Mouse (Mus musculus) layer of hippocampus, postnatal 36 days (tissue): ENCODE results near the gene Zfp62. TPM values are rescaled to one million over a fixed set of nuclear protein-coding genes. Genes with fewer than 3 reads are reported as not detected.
"Not testable (repeated sequence)": the region's sequence is repeated elsewhere in the genome, so short reads cannot be mapped to it uniquely, and the experiment has no call there.

Experiments
- DNase-seq, 2 experiments: peaks; one replicate each; pipeline ENCODE4 v3.0.0; 2022
- total RNA-seq, 2 experiments: library from RNA; stranded (reverse); gene quantifications; 2 replicates each; pipeline ENCODE4 v1.2.3; 2021

Zfp62 gene
- total RNA-seq, result 10 to 100 TPM; 45.0 to 48.7 TPM

DNA sequence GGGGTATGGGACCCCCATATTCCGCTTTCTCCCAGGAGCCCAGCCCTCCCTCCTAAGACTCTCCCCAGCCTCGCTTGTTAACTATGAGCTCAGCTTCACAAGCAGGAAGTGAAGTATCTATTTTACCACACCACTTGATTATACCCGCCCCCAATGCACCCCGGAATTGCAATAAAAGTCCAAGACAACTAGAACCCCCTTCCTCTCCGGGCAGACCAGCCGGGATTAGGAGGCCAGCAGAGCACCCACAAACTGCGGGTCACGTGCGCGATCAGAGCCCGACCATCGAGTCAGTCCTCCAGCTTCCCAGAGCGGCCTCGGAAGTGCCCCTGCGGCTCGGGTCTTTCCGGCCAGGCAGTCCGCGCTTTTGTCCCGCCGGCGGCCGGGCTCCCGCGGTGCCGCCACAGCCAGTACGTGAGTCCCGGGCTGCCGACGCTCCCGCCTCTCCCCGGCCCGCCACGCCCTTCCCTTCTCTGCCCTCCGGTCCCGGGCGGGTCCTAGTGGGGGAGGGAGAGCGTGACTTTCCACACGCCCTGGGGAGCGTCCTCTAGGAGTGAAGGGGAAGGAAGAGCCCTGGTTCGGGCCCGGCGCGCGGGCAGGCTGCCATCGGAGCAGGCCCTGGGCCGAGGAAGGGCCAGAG lies at the start of gene Zfp62:
Gene Zfp62 (plus strand): TSS at position 164 of the 640 bp plus-strand sequence.
- peak; percentile 92 to 94 for DNase-seq

DNA sequence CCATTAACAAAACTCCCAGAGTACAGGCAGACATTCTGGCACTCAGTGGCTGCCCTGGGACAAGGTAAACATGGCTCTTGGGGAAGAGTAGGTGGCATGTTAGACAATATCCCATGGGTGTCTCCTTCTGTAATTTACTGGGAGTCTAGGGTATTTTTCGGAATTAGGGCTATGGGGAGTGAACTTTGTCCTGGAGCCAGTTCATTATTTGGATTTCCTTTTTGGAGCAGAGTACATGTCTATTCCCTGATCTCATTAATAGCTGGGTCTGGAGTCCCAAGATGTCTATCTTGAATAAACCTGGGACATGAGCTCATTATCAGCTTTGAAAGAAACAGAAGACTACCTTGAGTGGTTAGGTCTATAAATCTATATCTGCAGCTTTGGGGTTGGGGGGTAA lies 49.0 kb upstream of the Zfp62 start, which contains the start of gene Olfr1394:
Gene Olfr1394 (plus strand): TSS at position 301 of the 400 bp plus-strand sequence.
- DNase-seq, result no peak

DNA sequence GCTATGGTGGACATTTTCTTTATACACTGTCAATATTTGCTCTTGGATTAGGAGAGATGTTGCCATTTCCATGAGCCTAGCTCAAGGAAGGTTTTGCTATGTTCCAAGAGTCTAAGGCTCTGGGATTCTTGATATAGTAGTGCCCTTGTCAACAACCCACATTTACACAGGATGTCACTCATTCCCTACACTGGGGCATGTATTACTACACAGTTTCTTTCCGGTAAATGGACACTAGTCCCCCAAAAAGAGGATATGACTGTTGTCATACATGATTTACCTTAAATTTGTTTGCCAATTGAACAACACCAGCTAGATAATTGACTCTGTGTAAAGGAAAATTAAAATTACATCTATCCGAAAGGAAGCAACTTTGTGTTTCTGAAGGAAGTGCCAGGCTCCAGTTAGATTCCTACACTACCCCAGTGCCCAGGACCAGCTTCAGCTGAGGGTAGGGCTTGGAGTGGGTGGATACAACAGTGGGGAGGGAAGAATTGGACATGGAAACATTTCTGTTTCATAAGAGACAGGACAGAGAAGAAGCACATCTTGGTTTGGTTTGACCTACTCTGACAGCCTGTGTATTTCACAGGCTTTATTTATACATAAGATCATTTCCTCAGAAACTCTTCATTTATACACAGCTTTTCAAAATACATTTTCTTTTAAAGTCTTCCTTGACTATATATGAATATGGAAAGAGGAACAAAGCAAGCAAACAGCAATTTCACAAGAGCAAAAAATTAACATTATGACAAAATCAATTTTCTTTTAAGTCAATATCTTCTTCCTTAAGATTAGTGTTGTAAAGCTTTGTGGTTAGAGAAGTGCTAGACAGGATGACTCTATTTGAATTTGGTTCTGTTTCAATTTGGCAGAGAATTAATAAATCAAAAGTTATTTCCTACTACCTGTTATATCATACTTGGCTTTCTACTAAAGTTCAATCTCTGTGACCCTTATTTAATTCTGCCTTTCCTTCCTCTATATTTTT lies 46.0 kb upstream of the Zfp62 start:
- no peak for DNase-seq

DNA sequence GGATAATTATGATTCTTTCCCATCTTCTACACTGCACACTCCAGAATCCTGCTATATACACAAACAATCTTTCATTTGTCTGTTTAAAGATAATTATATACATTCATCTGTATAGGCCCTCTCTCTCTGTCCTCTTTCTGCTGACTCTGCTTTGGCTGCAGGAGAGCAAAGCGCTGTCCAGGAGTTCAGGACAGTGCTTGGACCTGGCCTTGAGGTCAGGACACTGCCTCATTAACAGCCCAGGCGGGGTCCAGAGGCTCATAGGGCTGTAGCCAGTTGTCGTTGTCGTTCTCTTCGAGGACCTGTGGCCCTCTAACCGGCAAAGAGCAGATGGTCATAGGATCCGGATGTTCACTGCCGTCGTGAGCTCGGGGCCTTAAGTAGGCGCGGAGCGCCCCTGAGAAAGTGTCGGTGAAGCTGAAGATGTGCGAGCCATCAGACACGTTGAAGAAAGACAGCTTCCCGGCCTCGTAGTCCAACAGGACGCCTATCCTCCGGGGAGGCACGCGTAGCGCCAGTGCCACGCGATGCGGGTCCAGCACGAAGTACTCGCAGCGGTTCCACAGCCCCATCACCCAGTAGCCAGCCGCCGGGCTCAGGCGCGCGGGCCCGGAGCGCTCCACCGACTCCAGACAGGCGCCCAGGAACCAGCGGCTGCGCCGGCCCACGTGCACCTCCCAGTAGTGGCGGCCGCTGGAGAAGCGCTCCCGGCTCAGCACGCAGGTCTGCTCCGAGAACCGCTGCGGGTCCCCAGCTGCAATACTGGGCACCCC lies 34.1 kb upstream of the Zfp62 start:
- DNase-seq, result peak in 1 of 2 experiments; percentile 7

DNA sequence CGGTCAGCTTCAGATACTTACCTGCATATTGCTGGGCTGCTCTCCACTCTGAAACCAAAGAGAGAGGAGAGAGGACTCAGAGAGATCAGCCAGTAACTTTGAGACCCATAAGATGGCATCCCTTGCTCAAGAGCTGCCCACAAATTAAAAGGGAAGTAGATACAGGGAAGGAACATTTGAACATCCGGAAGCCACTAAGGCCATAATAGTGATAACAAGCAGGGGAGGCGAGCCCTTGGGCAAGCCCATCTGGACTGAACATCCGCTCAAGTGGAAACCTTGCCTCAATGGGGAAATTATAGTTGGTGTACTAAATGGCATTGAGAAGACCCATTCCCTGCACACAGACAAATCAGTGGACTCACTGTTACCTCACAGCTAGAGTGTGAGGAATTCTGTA lies 32.5 kb upstream of the Zfp62 start:
- no peak for DNase-seq

DNA sequence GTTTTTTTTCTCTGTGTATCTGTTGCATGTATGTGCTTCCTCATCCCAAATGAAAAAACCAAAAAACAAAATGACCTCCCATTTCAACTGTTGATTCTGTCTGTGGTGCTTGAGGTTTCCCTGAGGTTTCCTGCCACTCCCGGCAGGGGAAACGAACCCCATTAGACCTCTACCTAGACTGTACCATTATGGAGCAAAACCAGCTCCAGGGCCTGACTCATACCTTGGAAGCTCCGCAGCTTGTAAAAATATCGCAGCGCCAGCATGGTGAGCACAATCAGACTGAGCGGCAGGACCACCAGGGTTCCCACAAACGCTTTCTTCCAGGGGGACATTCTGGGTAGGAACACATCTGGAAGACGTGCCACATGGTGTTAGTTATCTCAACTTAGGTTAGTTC lies 27.7 kb upstream of the Zfp62 start:
- DNase-seq, result no peak

DNA sequence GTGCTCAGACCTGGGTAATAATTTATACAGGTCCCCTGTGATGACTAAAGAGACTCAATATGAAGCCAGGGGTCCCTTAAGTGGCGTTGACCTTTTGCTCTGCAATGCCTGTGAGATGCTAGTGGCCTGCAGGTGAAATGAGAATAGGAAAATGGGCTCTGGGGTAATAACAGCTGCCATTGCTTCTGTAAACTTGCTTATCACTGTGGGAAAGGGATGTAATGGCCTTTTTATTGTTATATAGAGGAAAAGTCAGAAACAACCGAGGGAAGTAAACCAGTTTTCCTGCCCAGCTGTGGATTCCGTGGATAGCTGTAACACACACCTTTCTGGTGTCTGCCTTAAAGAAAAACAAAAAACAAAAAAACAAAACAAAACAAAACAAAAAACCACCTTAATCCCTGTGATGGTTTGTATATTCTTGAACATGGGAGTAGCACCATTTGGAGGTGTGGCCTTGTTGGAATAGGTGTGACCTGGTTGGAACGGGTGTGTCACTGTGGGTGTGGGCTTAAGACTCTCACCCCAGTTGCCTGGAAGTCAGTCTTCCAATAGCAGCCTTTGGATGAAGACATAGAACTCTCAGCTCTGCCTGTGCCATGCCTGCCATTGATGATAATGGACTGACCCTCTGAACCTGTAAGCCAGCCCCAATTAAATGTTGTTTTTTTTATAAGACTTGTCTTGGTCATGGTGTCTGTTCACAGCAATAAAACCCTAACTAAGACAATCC lies 26.9 kb upstream of the Zfp62 start:
- not testable (repeated sequence) for DNase-seq

DNA sequence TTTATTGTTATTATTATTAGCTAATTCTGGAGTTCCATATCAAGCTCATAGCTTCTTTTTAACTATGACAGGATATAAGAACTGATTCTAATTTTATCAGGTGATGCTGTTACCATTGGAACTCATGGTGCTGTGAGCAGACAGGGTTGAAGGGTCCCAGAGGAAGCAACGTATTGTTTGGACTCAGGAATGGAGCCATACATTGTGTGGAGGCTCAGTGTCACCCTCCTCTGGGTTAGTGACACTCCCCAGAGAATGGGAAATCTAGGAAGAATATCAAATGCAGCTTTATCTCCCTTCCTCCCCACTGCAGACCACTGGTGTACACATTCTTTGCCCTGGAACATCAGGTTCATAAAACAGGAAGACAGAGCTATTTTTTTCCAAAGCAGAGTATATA lies 19.9 kb upstream of the Zfp62 start:
- DNase-seq, result no peak

DNA sequence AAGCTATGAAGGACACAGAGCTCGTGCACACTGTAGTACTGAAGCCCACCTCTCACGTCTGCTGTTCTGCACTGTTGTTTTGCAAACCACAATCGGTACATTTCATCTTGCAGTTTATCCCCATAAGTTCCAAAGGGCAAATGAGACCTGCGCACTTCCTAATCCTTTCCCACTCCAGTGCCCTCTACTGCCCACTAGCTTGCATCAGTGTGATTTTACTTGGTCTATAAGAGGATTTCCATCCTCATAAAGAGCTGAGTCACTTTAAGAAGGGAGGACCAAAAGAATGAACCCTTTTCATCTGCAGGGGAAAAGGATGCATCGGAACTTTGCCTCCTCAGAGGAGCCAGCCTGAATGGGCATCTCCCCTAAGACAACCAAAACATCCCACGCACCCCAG lies 16.6 kb upstream of the Zfp62 start:
- DNase-seq, result no peak

DNA sequence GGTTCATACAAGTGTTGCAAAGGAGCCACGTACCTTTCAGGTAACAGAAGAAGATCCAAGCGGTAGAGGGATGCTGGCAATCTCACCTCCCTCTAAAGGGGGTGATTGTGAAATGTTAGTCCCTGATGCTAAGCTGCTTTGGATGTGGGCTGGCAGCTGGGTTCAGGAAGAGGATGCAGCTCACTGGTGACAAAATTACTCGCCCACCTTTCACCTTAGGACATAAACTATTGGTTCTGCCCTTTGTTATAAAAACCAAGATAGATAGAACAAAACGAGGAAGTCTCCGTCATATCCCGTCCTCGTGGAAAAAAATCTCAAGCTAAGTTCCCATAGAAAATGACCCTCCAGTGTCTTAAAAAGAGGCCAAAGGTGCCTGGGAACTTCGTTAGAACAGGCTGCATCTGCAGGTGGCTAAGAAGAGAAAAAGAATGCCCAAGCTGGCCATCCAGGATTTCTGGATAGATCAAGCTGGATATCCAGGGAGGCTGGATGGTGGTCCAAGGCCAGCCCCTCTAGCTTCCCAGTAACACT lies 16.1 kb upstream of the Zfp62 start, which contains the start of gene Btnl9:
Gene Btnl9 (minus strand): TSS at position 205 of the 534 bp plus-strand sequence.
- no peak for DNase-seq

DNA sequence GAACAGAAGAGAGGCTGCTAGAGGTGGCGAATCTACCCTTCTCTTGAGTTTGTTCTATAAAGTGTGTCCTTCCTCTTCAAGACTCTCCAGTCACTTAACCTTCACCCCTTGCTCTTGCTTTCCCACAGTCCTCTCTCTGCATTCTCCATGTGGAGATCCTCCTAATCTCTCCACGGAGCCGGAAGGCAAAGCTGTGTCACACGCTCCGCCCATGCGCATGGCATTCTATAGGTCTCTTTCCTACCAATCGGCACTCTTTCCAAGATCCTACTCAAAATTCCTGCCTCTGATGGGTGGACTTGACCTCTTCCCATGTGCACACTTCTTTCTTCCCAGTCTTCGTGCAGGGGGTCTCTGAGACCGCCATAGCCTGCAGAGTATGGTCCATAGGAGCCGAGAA lies 15.4 kb upstream of the Zfp62 start:
- no peak for DNase-seq

DNA sequence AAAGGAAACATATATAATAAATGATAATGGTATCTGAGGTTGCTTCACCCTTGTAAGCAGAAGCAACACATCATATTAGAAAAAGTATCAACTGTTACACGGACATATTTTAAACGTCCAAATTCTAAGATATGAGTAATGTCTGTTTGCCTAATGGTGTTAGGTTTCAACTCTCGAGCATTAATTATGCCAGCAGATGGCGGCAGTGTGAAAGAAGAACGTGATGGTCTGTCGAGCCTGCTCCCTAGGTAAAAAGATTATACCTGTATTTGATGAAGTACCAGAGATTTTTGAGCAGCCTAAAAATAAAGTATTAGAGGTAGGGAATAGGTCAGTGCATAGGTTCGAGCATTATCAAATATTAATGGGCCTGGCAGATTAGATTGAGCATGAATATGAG lies 13.4 kb upstream of the Zfp62 start:
- peak; percentile 6 to 46 for DNase-seq

DNA sequence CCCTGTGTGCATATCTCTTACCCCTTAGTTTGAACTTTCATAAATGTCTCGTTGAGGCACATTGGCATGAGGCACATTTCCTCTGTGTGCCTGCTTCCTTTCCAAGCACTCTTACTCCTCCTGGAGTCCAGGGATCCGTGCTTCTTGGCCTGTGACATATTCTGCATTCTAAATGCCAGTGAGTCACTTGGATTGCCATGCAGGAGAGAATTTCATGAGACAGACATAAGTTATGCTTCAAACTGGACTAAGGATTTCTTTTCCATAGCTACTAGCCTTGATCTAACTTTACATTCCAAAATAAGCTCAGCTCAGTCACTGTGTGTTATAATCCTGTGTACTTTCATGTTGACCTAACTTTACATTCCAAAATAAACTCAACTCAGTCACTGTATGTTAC lies 12.0 kb upstream of the Zfp62 start:
- DNase-seq, result no peak

DNA sequence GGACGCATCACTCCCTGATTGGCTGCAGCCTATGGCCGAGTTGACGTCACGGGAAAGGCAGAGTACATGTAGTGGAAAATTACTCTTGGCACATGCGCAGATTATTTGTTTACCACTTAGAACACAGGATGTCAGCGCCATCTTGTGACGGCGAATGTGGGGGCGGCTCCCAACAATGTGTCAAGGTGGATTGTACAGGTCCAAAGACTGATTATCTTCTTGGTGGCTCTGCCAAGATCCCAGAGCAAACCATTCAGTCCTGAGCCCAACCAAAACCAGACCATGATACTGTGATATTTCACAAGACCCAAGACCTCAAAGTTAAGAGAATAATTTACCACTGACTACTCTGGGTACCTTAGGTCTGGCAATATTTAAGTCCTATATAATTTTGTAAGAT lies 8.3 kb upstream of the Zfp62 start:
- DNase-seq, result not testable (repeated sequence)

DNA sequence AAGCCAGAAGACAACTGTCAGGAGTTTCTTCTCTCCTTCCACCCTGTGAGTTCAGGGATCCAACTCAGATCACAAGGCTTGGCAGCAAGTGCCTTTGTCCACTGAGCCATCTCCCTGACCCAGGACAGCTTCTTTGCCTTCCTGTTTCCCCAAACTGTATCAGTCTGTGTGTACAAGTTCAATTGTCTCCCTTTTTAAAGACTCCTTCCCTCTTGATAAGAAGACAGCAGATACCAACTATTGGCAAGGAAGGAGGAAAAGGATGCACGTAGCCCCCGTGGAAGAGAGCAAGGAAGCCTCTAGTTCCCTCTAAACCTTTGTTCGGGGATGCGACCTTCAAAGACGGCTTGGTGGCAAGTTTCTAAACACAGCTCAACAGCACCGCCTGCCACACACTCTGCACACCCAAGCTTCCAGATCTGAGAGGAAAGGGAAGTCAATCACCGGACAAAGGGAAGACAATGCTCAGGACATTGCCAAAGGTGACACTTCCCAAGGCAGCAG lies 7.2 kb upstream of the Zfp62 start:
- DNase-seq, result no peak

DNA sequence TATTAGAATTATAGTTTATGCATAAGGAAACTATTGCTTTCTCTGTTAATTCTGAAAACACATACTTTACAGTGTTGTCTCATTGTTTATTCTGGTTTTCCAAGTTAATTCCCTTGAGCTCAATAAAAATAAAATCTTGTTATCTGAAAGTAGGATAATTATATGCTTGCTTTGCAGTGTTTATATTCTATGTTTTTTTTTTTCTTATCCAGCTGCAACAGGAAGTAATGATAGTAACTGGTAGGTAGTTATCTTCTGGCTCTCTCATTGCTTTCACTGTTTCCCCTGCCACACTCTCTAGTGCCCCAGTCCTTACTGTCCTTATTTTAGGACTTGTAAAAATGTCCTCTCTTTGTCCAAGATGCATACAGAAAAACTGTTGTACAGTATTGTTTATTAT lies 2.4 kb upstream of the Zfp62 start:
- DNase-seq, result no peak

DNA sequence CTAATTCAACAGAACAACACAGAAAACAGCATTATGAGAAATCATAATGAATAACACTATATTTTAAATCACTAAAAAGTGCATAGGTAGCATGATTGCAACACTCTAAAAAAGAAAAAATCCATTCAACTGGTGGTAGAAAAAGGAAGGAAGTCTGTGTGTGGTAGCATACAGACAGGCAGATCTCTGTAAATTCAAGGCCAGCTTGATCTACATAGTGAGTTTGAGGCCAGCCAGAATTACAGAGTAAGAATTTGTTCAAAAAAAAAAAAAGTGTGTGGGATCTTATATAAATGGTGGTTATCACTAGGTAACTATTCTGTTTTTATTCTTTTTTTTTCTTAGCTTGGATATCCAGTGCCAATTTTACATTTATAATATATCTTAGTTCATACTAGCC lies 1.9 kb upstream of the Zfp62 start:
- no peak for DNase-seq

DNA sequence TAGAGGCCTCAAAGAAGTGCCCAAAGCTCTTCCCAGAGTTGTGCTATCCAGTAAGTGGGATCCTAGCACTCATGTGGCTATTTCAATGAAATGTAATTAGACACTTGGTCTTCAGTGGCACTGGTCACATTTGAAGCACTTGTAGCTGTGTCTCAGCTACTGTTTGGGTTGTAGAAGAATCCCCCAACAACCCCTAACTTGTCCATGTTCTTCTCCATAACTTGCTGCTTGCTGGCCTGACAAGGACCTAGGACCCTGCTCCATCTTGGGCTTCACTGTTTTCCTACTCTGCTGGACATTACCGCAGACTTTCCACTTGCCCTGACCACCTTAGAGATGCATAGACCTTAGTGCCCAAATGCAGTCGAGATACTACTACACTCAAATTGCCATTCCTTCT lies 1.0 kb upstream of the Zfp62 start:
- DNase-seq, result no peak

DNA sequence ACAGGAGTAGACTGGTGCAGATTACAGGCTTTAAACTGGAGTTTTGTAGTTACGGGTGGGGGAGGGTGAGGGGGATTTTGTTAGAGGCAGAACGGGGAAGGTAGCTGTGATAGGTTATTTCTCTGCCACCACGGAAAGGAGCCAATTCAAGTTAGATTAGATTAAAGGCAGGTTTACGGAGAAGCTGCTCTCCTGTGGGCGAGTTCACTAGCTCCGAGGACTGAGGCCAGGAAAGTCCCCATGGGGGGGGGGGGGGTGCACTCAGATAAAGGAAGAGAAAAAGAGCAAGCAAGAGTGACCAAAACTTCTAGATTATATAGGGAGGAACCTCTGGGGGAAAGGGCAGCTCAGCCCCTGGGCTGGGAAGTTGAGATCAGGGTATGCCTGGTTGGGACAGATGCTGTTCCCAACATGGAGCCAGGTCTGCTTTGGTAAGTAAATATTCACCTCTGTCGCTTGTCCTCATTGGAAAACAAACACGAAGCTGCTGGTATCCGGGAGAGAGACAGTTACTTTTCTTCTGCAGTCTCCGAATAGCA lies 500 bp upstream of the Zfp62 start:
- DNase-seq, result peak in 1 of 2 experiments; percentile 3

DNA sequence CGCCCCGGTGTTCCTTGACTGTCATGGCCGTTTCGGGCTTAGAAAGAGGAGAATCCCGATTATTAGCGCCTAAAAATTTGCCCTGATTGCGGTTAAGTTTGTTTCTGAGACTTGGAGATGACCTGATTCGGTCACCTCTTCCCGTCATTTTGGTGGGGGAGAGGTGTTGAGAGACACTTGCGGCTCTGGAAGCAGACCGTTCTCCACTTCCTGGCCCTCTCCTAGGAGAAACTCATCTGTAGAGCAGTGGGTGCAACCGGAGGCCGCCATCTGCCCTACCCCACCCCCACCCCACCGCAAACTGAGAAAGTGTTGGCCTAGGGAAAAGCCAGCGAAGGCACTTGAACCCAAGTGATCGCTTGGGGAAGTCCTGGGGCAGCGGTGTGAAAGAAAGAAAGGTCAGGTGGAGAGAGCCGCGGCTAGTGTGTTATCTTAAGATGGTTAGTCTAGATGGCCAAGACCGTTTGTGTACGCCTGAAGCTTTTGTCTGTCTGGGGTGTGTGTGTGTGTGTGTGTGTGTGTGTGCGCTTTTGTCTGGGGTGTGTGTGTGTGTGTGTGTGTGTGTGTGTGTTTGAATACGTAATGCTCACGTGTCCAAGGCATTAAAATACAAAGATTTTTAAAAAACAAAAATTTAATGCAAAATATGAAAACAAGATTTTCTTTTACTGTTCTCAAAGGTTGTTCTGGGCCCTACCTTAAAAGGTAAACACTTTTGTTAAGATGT lies 842 bp downstream of the Zfp62 start:
- no peak for DNase-seq
